Mouse (Mus musculus) cerebellum, adult 2 months (tissue): Measurements from ENCODE around the gene Camkv. TPM values are rescaled to one million over a fixed set of nuclear protein-coding genes. Genes with fewer than 3 reads are reported as not detected.

Experiments
- DNase-seq, 2 experiments: peaks; one replicate each; pipeline ENCODE4 v3.0.0; 2021
- H3K27ac ChIP-seq: fragments of 200-500 bp; 2 replicates; pipeline ENCODE4 v1.5.1; 2012; ENCODE audit warnings: low read length, control low read depth, inconsistent platforms; ENCODE audit not compliant: insufficient read depth
- H3K27me3 ChIP-seq: fragments of 200-500 bp; 2 replicates; pipeline ENCODE4 v1.6.1; 2012; ENCODE audit warnings: inconsistent platforms, mild to moderate bottlenecking, low read length, moderate library complexity; ENCODE audit not compliant: control insufficient read depth, insufficient read depth
- H3K4me1 ChIP-seq: fragments of 200-500 bp; 2 replicates; pipeline ENCODE4 v1.6.1; 2011; ENCODE audit warnings: low read length; ENCODE audit not compliant: control insufficient read depth, insufficient read depth
- H3K4me3 ChIP-seq: fragments of 200-500 bp; replicated peaks from 2 replicates; pipeline ENCODE3; 2011; ENCODE audit warnings: mild to moderate bottlenecking, low read depth, low read length, control low read depth; ENCODE audit not compliant: insufficient read depth
- CTCF ChIP-seq: fragments of 200-500 bp; IDR thresholded peaks from 2 replicates; pipeline ENCODE4 v1.5.1; 2011; ENCODE audit warnings: low read depth, mild to moderate bottlenecking, control low read depth, low read length, moderate library complexity, borderline replicate concordance; ENCODE audit not compliant: insufficient read depth
- POLR2A ChIP-seq: fragments of 200-500 bp; IDR thresholded peaks from 2 replicates; pipeline ENCODE4 v1.6.1; 2011; ENCODE audit warnings: low read length, control low read depth, borderline replicate concordance; ENCODE audit not compliant: insufficient read depth
- WGBS: fragments of 180-500 bp; shearing (Covaris S2); methylation state at CpG from one replicate; pipeline ENCODE4 v1.1.7; 2018; 5-methylcytosine and 5-hydroxymethylcytosine counted together
- polyA plus RNA-seq: library from polyadenylated mRNA; depleted of rRNA; stranded (reverse); fragments of >200 nt; gene quantifications from 2 replicates; pipeline ENCODE4 v1.2.3, GENCODE M21; 2012

The Camkv gene
- polyA plus RNA-seq, 1 experiment: 25.1 TPM

- no peak overlapping the region for H3K4me3 ChIP-seq
- no peak overlapping the region for H3K27ac ChIP-seq
- 81% methylated on average over 4 of the region's 4 CpGs for WGBS
- DNase-seq: no peak
- H3K27me3 ChIP-seq: no peaks in the 10 kb centered on the region
- H3K4me1 ChIP-seq: no peaks in the 10 kb centered on the region
- no peak for TF ChIP-seq POLR2A
- TF ChIP-seq CTCF: no peak
Measured at GRCm38 (mm10) chr9:107960928-107961327, 25.5 kb downstream of the Camkv start.

- H3K4me3 ChIP-seq: no peak overlapping the region
Measured at GRCm38 (mm10) chr9:107961351-107961762, 25.9 kb downstream of the Camkv start.

GRCm38 (mm10) chr9:107961881-107962280 is 26.4 kb downstream of the Camkv start:
- Histone ChIP-seq H3K4me1 (no peaks in the 10 kb centered on the region), H3K27ac (no peak overlapping the region), H3K27me3 (no peaks in the 10 kb centered on the region), H3K4me3 (no peak overlapping the region)
- 40% methylated on average over 5 of the region's 5 CpGs for WGBS
- DNase-seq: no peak
- TF ChIP-seq CTCF: no peak
- no peak for TF ChIP-seq POLR2A

More at GRCm38 (mm10) chr9:107961351-107961762, 25.9 kb downstream of the Camkv start:
- no peak for DNase-seq
- 76% methylated on average over 10 of the region's 10 CpGs for WGBS
- no peak for TF ChIP-seq POLR2A
- TF ChIP-seq CTCF: no peak
- H3K27ac ChIP-seq: no peak overlapping the region
- H3K4me1 ChIP-seq: no peaks in the 10 kb centered on the region
- no peaks in the 10 kb centered on the region for H3K27me3 ChIP-seq

GRCm38 (mm10) chr9:107962916-107963315 is 27.4 kb downstream of the Camkv start:
- Histone ChIP-seq H3K4me3 (no peak overlapping the region), H3K4me1 (no peaks in the 10 kb centered on the region), H3K27ac (no peak overlapping the region), H3K27me3 (no peaks in the 10 kb centered on the region)
- TF ChIP-seq POLR2A: no peak
- TF ChIP-seq CTCF: no peak
- DNase-seq: no peak
- 93% methylated on average over 9 of the region's 9 CpGs for WGBS

- peak; percentile 78 to 79 for DNase-seq
- Histone ChIP-seq H3K4me1 (no peaks in the 10 kb centered on the region), H3K27ac (no peak overlapping the region), H3K4me3 (no peak overlapping the region), H3K27me3 (no peaks in the 10 kb centered on the region)
- WGBS: 20% methylated on average over 5 of the region's 5 CpGs
- TF ChIP-seq CTCF (peak; percentile 97), POLR2A (no peak)
Measured at GRCm38 (mm10) chr9:107963700-107964099, 28.2 kb downstream of the Camkv start.

GRCm38 (mm10) chr9:107964681-107965080 is 29.2 kb downstream of the Camkv start:
- no peak for TF ChIP-seq CTCF
- TF ChIP-seq POLR2A: no peak
- H3K27me3 ChIP-seq: no peaks in the 10 kb centered on the region
- H3K4me3 ChIP-seq: no peak overlapping the region
- no peaks in the 10 kb centered on the region for H3K4me1 ChIP-seq
- H3K27ac ChIP-seq: no peak overlapping the region
- no peak for DNase-seq
- WGBS: 89% methylated on average over 9 of the region's 9 CpGs

- H3K27me3 ChIP-seq: no peaks in the 10 kb centered on the region
- H3K4me1 ChIP-seq: no peaks in the 10 kb centered on the region
- WGBS: 94% methylated on average over 10 of the region's 10 CpGs
- TF ChIP-seq CTCF (no peak), POLR2A (no peak)
- H3K27ac ChIP-seq: no peak overlapping the region
- no peak for DNase-seq
- no peak overlapping the region for H3K4me3 ChIP-seq
Measured at GRCm38 (mm10) chr9:107966676-107967075, 31.2 kb downstream of the Camkv start.

GRCm38 (mm10) chr9:107967437-107967836 is 32.0 kb downstream of the Camkv start:
- no peak for DNase-seq
- TF ChIP-seq POLR2A (no peak), CTCF (no peak)
- WGBS: 84% methylated on average over 6 of the region's 6 CpGs
- Histone ChIP-seq H3K4me1 (no peaks in the 10 kb centered on the region), H3K27me3 (no peaks in the 10 kb centered on the region), H3K27ac (no peak overlapping the region), H3K4me3 (no peak overlapping the region)
